Mouse (Mus musculus) urinary bladder, postnatal 25 days (tissue): ENCODE data around the gene Zfp579.
A peak's percentile ranks its signal among the peaks of the same experiment; 100 is the strongest.
"Not testable (repeated sequence)": the region's sequence is repeated elsewhere in the genome, so short reads cannot be mapped to it uniquely, and the experiment has no call there.

ENCODE experiments used
- DNase-seq: peaks from one replicate; pipeline ENCODE4 v3.0.0; 2022; ENCODE audit warnings: low spot score

The Zfp579 gene

DNA sequence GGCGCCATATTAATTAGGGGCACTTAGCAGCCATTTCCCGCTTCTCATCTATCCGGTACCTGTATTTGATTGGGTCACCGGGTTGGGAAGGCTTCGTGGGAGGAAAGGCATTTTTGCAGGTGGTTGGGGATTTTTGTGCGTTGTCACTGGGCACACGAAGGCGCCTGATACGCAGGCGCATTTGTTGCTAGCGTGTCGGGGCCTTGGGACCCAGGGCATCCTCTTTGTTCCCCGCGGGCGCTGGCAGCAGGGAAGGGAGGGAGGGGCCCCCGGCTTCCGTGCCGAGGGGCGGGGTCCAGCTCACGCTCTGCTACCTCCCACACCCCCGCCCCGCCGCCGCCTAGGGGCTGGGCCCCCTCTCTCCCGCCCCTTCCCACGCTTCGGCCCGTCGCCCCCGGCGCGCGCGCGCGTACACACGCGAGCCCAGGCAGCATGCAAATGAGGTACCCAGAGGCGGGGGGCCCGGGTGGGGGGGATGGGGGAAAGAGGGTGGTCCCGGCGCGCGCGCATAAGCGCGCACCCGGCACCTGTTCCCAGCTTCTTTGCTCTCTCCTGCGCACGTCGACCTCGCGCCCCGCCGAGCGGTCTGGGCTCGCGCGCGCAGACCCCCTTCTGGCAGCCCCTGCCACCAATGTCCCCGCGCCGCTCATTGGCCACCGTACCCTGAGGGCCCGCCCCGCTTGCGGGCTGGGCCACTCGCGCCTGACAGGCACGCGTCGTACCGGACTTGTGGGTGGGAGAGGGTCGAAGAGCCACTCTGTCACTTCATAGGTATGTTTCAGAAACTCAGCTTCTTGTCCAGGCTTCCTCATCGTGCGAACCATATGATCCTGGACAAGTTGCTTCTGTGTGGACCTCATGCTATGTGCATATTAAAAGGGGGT, 19.4 kb upstream of the Zfp579 start, which contains the start of gene Gm44973:
Gene Gm44973, plus strand, starts transcription at position 379 of the 884 bp plus-strand sequence.
- peak; percentile 89 for DNase-seq

DNA sequence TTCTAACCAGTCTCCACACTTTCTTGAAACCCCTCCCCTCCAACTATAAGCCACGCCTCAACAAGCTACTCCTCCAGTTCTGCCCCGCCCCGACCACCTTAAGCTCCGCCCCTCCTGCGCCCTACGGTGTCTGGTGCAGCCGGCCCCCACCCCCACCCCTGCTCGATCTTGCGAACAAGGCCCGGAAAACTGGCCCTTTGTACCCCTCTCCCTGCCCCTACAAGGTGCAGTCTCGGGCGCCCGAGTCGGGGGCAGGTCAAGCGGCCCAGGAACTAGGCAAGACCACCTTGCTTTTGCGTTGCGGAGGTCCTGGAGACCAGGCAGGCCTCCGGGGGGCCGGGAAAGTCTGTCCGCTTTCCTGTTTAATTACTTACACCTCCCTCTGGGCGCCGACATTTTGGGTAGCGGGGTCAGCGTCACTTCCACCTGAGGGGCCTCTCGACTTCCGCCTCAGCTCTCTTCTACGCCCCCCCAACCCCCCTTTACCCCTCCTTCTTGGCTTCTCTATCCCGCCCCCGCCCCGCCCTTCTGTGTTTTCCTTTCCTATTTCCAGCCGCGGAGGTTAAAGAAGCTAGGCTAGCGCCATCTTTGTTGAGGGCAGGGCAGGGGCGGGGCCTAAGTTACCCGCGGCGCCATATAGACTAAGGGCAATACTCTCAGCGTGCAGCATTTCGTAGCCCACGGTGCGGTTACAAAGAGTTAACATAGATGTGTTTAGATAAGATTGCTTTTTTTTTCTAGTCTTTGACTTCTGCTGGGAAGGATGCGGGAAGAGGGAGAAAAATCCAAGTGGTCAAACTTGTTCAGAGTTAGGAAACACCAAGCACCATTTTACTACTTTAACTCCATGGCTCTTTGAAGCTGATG, 18.5 kb upstream of the Zfp579 start, which contains the start of the genes Zfp524 and Fiz1:
Gene Zfp524, plus strand, starts transcription at position 165 of the 867 bp plus-strand sequence.
Gene Fiz1, minus strand, starts transcription at position 447 of the 867 bp plus-strand sequence.
- DNase-seq: peak; percentile 97

- no peak for DNase-seq
Measured at GRCm38 (mm10) chr7:5012681-5013513, 16.9 kb upstream of the Zfp579 start.

DNA sequence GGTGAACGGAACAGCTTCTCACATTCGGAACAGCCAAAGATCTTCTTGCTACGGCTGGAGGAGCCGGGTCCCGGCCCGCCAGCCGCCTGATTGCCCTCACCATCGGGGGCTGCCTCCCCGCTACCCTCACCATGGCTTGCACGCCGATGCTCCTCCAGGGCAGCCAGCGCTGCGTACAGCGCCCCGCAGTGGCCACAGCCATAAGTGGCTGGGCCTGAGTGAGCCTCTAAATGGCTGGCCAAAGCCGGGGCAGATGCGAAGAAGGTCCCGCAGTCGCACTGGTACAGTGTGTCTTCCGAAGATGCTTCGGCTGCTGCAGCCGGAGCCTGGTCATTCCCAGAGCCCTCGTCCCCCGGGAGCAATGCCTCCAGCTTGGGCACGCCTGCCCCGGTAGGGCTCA, 12.3 kb upstream of the Zfp579 start:
- no peak for DNase-seq

DNA sequence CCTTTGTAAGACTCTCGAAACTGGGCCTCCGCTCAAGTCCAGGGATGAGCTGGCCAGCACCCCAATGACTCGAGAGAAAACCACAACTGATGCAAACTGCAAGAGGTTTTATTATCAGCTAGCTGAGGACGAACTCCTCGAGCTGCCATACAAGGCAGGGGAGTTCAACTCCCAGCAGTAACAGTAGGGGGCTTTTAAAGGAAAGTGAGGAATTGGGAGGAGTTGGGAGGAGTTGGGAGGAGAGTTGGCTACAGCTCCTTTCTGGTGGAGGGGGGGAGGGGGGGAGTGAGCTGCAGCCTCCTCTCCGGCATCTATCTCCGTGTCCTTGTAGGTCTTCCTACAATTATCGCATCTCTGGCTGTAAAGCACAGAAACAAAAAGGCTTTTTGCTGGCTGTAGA, 6.9 kb upstream of the Zfp579 start:
- not testable (repeated sequence) for DNase-seq

GRCm38 (mm10) chr7:4999876-5000275, 3.9 kb upstream of the Zfp579 start:
- no peak for DNase-seq

- DNase-seq: no peak
Measured at GRCm38 (mm10) chr7:4996934-4997333, 976 bp upstream of the Zfp579 start.

DNA sequence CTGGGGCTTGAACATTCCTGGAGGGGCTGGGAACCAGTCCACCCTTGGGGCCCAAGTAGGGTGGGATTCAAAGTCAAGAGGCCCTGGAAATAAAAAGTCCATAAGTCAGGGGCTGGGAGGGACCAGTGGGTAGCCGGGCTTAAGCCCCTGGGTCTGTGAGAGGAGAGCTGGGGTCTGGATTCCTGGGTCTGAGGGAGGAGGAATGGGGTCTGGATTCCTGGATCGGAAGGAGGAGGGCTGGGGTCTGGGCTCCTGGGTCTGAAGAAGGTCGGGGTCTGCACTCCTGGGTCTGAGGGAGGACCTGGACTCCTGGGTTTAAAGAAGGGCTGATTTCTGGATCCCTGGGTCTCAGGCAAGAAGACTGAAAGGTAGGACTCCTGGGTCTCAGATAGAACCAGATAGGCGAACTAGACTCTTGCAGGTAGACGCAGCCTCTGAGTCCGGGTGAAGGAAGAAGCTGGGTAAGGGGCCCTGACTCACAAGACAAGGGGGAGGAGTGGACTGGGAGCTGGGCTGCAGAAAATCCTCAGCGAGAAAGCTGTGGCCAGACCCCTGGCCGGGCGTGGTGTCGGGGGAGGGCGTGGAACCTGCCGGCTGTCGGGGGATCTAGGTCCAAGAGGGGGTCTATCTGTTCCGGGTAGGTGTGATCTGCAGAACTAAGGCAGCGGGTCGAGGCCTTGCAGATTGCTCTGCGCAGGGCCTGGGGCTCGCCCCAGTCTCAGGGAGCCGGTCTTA, 523 bp downstream of the Zfp579 start:
- no peak for DNase-seq

GRCm38 (mm10) chr7:4993999-4994788, 1.8 kb downstream of the Zfp579 start:
- no peak for DNase-seq

- DNase-seq: no peak
Measured at GRCm38 (mm10) chr7:4993347-4993998, 2.5 kb downstream of the Zfp579 start.

- no peak for DNase-seq
Measured at GRCm38 (mm10) chr7:4988250-4988649, 7.7 kb downstream of the Zfp579 start.

- no peak for DNase-seq
Measured at GRCm38 (mm10) chr7:4976832-4977231, 19.1 kb downstream of the Zfp579 start.

DNA sequence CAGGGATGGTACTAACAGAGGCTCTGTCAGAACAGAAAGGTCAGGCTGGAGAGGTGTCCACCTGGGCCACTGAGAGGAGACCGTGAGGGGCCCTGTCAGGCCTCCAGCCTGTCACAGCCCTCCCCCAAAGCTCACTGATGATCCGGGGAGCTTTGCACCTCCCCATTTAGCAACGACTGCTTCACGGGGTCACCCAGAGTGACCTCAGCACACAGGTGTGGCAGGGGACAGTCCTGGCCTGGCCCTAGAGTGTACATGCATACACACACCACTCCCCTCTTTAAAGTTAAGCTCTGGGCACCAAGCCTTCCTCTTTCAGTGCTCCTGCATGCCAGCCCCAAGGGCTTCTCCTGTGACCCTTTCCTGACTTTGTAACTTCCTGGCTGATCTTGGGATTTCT, 20.5 kb downstream of the Zfp579 start:
- no peak for DNase-seq

- DNase-seq: peak; percentile 24
Measured at GRCm38 (mm10) chr7:4972321-4973047, 23.5 kb downstream of the Zfp579 start.

GRCm38 (mm10) chr7:4971710-4972109, 24.2 kb downstream of the Zfp579 start:
- DNase-seq: no peak

DNA sequence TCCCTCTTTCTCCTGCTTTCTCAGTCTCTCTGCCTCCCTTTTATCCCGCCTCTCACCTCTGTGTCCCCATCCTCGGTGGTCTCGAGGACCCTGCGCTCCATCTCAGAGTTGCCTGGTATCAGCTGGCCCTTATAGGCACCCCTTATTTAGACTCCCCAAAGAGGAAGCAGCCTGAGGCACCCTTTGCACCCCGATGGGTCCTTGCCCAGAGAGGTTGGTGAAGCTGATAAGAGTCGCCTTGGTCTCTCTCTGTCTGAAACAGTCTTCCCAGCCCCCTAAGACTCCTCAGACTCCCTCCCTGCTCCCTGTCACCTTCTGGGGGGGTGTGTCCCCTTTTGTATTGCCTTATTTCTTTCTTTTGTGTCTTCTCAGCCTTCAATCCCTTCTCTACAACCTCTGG, 24.9 kb downstream of the Zfp579 start, which contains the start of gene Sbk3:
Gene Sbk3, minus strand, starts transcription at position 101 of the 400 bp plus-strand sequence.
- DNase-seq: no peak

DNA sequence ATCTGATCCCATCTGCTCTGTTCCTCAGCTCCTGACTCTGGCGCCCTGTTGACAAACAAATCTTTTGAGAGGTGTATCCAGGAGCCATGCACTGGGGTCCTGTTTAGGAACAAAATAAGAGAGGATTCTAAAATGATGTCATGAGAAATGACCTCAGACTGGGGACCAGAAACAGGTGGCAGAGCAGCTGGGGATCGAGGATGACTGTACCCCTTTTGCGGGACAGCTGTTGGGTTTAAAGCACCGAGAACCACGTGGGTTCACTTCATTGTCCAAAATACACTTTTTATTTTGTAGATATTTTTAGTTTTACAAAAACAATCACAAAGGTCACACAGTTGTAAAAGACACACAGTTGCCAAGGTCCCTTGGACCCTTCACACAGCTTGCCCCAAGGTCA, 31.0 kb downstream of the Zfp579 start:
- no peak for DNase-seq

DNA sequence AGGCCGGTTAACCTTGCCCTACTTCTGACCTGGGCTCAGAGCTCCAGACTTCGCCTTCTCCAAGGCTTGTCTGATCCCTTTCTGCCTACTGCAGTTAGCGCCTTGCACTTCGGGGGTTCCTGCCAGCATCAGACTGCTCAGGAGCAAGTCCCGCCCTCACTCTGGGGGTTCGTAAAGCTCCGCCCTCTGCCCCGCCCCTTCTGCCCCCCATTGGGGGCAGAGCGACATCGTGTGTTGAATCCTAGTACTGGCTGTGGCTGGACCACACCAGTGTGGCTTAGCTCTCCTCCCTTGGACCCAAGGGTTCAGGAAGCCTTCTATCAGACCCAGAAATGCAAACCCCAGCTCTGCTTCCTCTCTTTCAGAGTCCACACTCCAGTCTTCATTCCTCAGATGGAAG, 31.7 kb downstream of the Zfp579 start, which contains the start of gene Sbk2:
Gene Sbk2, minus strand, starts transcription at position 135 of the 400 bp plus-strand sequence.
- peak; percentile 75 for DNase-seq

GRCm38 (mm10) chr7:4963527-4963926, 32.4 kb downstream of the Zfp579 start:
- DNase-seq: no peak
